Mouse (Mus musculus) liver, embryonic 14.5 days (tissue): ENCODE measurements around the gene Lbhd1. TPM values are rescaled to one million over a fixed set of nuclear protein-coding genes. Genes with fewer than 3 reads are reported as not detected.

Experiments
- ATAC-seq: fragments of 200-750 bp; cut with Nextera tagmentation; 2 replicates; pipeline ENCODE4 v1.8.0; 2017; ENCODE audit warnings: moderate number of reproducible peaks, mild to moderate bottlenecking, moderate library complexity; ENCODE audit not compliant: insufficient read depth
- DNase-seq, 3 experiments: peaks; one replicate each; pipeline ENCODE4 v3.0.0-alpha.2; 2012 to 2013; ENCODE audit warnings: low read depth in 3 of 3, low spot score in 3 of 3
- H3K27ac ChIP-seq: fragments of 300-500 bp; sonication (generic); 2 replicates; pipeline ENCODE4 v1.5.1; 2014; ENCODE audit warnings: moderate library complexity, mild to moderate bottlenecking, control low read depth, inconsistent platforms
- H3K27me3 ChIP-seq: fragments of 300-500 bp; sonication (generic); 2 replicates; pipeline ENCODE4 v1.6.1; 2014; ENCODE audit warnings: mild to moderate bottlenecking, low read length, moderate library complexity; ENCODE audit not compliant: control insufficient read depth, insufficient read depth
- H3K36me3 ChIP-seq: fragments of 300-500 bp; sonication (generic); replicated peaks from 2 replicates; pipeline ENCODE4 v1.6.1; 2014; ENCODE audit warnings: low read depth; ENCODE audit not compliant: control insufficient read depth, insufficient read depth
- H3K4me1 ChIP-seq, 2 experiments: fragments of 200-500 bp in 1 of 2; fragments of 300-500 bp in 1 of 2; sonication (generic) in 1 of 2; replicated peaks; 2 replicates each; pipeline ENCODE4 v1.6.1; 2012 to 2014; ENCODE audit warnings: antibody characterized with exemption in 1 of 2, inconsistent platforms in 1 of 2, low read length in 1 of 2; ENCODE audit not compliant: control insufficient read depth in 2 of 2, insufficient read depth in 2 of 2
- H3K4me2 ChIP-seq: fragments of 300-500 bp; sonication (generic); 2 replicates; pipeline ENCODE4 v1.6.1; 2014; ENCODE audit warnings: low read depth, mild to moderate bottlenecking, control low read depth, moderate library complexity
- H3K4me3 ChIP-seq, 2 experiments: fragments of 200-500 bp in 1 of 2; fragments of 300-500 bp in 1 of 2; sonication (generic) in 1 of 2; 2 replicates each; pipeline ENCODE4 v1.5.1; 2012 to 2014; ENCODE audit warnings: low read depth in 2 of 2, low read length in 2 of 2, mild to moderate bottlenecking in 2 of 2, control low read depth in 1 of 2, inconsistent platforms in 1 of 2, moderate library complexity in 1 of 2; ENCODE audit not compliant: insufficient read depth in 1 of 2
- H3K9ac ChIP-seq: fragments of 300-500 bp; sonication (generic); replicated peaks from 2 replicates; pipeline ENCODE4 v1.6.1; 2014; ENCODE audit warnings: mild to moderate bottlenecking, control low read depth, moderate library complexity
- H3K9me3 ChIP-seq: fragments of 300-500 bp; sonication (generic); 2 replicates; pipeline ENCODE4 v1.6.1; 2016; ENCODE audit warnings: low read length, mixed read lengths; ENCODE audit not compliant: control insufficient read depth
- CTCF ChIP-seq: IDR thresholded peaks from 2 replicates; pipeline ENCODE4 v1.5.1; 2016; ENCODE audit warnings: antibody characterized with exemption, low read depth, control low read depth
- EP300 ChIP-seq: IDR thresholded peaks from 2 replicates; pipeline ENCODE4 v1.6.1; 2016; ENCODE audit warnings: antibody characterized with exemption, low read depth
- WGBS: fragments of 180-500 bp; shearing (Covaris S2); extraction: QIAGEN DNeasy Blood & Tissue Kit; methylation state at CpG from one replicate; pipeline ENCODE4 v1.1.7; 2014; ENCODE audit not compliant: insufficient replicate concordance; 5-methylcytosine and 5-hydroxymethylcytosine counted together
- polyA plus RNA-seq, 2 experiments: library from polyadenylated mRNA; depleted of rRNA in 1 of 2; stranded (reverse) in 1 of 2; unstranded in 1 of 2; fragments of >200 nt; fragmentation: Nextera tagmentation in 1 of 2; extraction: Ambion mirVana in 1 of 2; gene quantifications; 2 replicates each; pipeline versions ENCODE4 v1.2.1 to v1.2.3; 2012 to 2014

Gene Lbhd1
- polyA plus RNA-seq, 2 experiments = 3.7 to 43.7 TPM

- H3K9me3 ChIP-seq = no peaks in the 10 kb centered on the region
- ATAC-seq (no peak), DNase-seq (peak; percentile 65 to 70 (median 68))
- no peaks in the 10 kb centered on the region for H3K27me3 ChIP-seq
- H3K27ac ChIP-seq = peak overlapping the region; percentile 92
- H3K36me3 ChIP-seq = peaks cover 11% of the 10 kb centered on the region
- no peak for TF ChIP-seq EP300
- TF ChIP-seq CTCF = no peak
- H3K4me2 ChIP-seq = peak overlapping the region; percentile 98
- peaks cover 17 to 19% of the 10 kb centered on the region in 2 experiments for H3K4me1 ChIP-seq
- H3K4me3 ChIP-seq = peak overlapping the region; percentile 85 to 94
- 3% methylated on average over 6 of the region's 6 CpGs for WGBS
- H3K9ac ChIP-seq = peak overlapping the region; percentile 75
Observed at GRCm38 (mm10) chr19:8920836-8921291, 37.3 kb downstream of the Lbhd1 start.

GRCm38 (mm10) chr19:8921741-8922140 is 38.2 kb downstream of the Lbhd1 start:
- no peak for TF ChIP-seq CTCF
- TF ChIP-seq EP300 = no peak
- Histone ChIP-seq H3K36me3 (peaks cover 4% of the 10 kb centered on the region), H3K27ac (peak overlapping the region; percentile 92; the same call in 1 of the 2 replicates), H3K4me1 (peaks cover 17 to 22% of the 10 kb centered on the region in 2 experiments), H3K4me2 (peak overlapping the region; percentile 98), H3K4me3 (peak overlapping the region in 1 of 2 experiments; percentile 85; a peak in 2 of 4 replicates), H3K27me3 (no peaks in the 10 kb centered on the region), H3K9me3 (no peaks in the 10 kb centered on the region), H3K9ac (peak overlapping the region; percentile 75)
- ATAC-seq (no peak), DNase-seq (no peak)
- 71% methylated on average over 9 of the region's 9 CpGs for WGBS

- no peaks in the 10 kb centered on the region for H3K9me3 ChIP-seq
- ATAC-seq (no peak), DNase-seq (no peak)
- H3K4me1 ChIP-seq = peaks cover 27 to 37% of the 10 kb centered on the region in 2 experiments
- TF ChIP-seq EP300 (no peak), CTCF (no peak)
- H3K4me3 ChIP-seq = no peak overlapping the region
- peaks cover 8% of the 10 kb centered on the region for H3K36me3 ChIP-seq
- no peak overlapping the region for H3K4me2 ChIP-seq
- WGBS = 57% methylated on average over 2 of the region's 2 CpGs
- H3K27ac ChIP-seq = no peak overlapping the region
- H3K9ac ChIP-seq = no peak overlapping the region
- H3K27me3 ChIP-seq = no peaks in the 10 kb centered on the region
Observed at GRCm38 (mm10) chr19:8926766-8927165, 43.2 kb downstream of the Lbhd1 start.

GRCm38 (mm10) chr19:8927891-8928525 is 44.5 kb downstream of the Lbhd1 start:
- Histone ChIP-seq H3K4me2 (peak overlapping the region; percentile 76), H3K4me3 (peak overlapping the region in 1 of 2 experiments; percentile 70; a peak in 1 of 4 replicates), H3K27ac (peak overlapping the region; percentile 59), H3K9ac (peak overlapping the region; percentile 27; the same call in 1 of the 2 replicates), H3K4me1 (peaks cover 27 to 33% of the 10 kb centered on the region in 2 experiments), H3K36me3 (peaks cover 7% of the 10 kb centered on the region), H3K27me3 (no peaks in the 10 kb centered on the region), H3K9me3 (no peaks in the 10 kb centered on the region)
- peak; percentile 84 for TF ChIP-seq EP300
- TF ChIP-seq CTCF = no peak
- DNase-seq (peak in 1 of 3 experiments; percentile 52), ATAC-seq (peak; percentile 50)
- 18% methylated on average over 12 of the region's 12 CpGs for WGBS

- H3K9ac ChIP-seq = peak overlapping the region; percentile 74
- H3K4me2 ChIP-seq = peak overlapping the region; percentile 76
- H3K27ac ChIP-seq = peak overlapping the region; percentile 52
- ATAC-seq = peak; percentile 5; the same call in 1 of the 2 replicates
- peaks cover 21 to 30% of the 10 kb centered on the region in 2 experiments for H3K4me1 ChIP-seq
- H3K9me3 ChIP-seq = no peaks in the 10 kb centered on the region
- TF ChIP-seq EP300 (no peak), CTCF (no peak)
- no peak for DNase-seq
- WGBS = 34% methylated on average over 16 of the region's 16 CpGs
- H3K4me3 ChIP-seq = peak overlapping the region; percentile 70 to 72
- H3K36me3 ChIP-seq = peaks cover 6% of the 10 kb centered on the region
- no peaks in the 10 kb centered on the region for H3K27me3 ChIP-seq
Observed at GRCm38 (mm10) chr19:8928689-8929223, 45.2 kb downstream of the Lbhd1 start.
